Mouse (Mus musculus): ENCODE data around the gene Derl3. TPM values are rescaled to one million over a fixed set of nuclear protein-coding genes. Genes with fewer than 3 reads are reported as not detected.

The Derl3 gene
- total and polyA plus RNA-seq, 3 experiments: 0.22 TPM; not detected in 2

DNA sequence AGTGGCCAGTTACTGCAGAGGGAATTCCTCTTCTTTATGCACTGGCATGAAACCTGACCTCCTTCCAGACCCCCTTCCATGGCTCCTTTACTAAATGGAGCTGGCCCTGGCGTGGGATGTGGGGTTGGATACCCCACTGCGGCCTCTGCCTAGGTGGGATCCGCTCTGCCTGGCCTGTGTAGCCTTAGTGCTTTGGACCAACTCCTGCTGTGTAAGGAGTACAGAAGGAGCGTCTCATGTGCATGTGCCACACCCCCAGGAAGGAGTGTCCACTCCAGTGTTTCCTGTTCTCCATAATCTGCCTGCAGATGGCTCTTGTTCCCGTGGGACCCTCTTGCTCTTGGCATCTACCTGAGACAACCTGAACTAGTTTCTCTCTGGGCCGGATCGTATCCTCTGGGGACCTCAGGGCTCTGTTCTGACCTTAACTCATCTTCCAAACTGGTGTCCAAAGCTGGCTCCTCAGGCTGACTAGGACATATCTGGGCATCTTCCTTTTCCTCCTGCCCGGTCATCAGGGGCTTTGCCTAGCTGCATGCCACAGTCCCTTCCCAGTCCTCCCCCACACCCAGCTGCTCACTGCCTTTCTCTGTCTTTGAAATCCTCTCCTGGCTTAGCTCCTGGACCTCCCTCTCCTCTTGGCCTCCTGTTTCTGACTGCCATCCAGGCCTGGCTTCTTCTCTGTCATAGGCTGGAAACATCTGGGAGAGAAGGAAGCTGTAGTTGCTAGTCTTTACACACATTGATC is 3.6 kb upstream of the Derl3 start:
- H3K27me3 ChIP-seq (ENCODE audit: insufficient read depth, low read length): peaks cover 25% of the 10 kb centered on the region
- TF ChIP-seq GATA2 (IDR thresholded peaks at IDR 0.05; ENCODE audit: borderline replicate concordance, low read depth, low read length): no peak
- TF ChIP-seq TAL1 (conservative IDR thresholded peaks at IDR 0.05; ENCODE audit: low read depth, low read length): no peak
- no peak for TF ChIP-seq CTCF (IDR thresholded peaks at IDR 0.05; ENCODE audit: low read depth, low read length)
- TF ChIP-seq GATA1 (IDR thresholded peaks at IDR 0.05; ENCODE audit: borderline replicate concordance, low read length): no peak
- no peak for TF ChIP-seq POLR2AphosphoS5 (IDR thresholded peaks at IDR 0.05; ENCODE audit: insufficient replicate concordance, low read depth, low read length)
- DNase-seq (ENCODE audit: low spot score): no peak
- ATAC-seq (ENCODE audit: extremely low read depth, insufficient number of reproducible peaks, low FRiP score, poor library complexity, severe bottlenecking): no peak
- peaks cover 20% of the 10 kb centered on the region for H3K36me3 ChIP-seq (replicated peaks)
- H3K4me1 ChIP-seq (ENCODE audit: insufficient read depth, low read depth, low read length): peaks cover 4% of the 10 kb centered on the region; the same call in 1 of the 2 replicates
- no peaks in the 10 kb centered on the region; the same call in none of the 2 replicates for H3K9me3 ChIP-seq (replicated peaks)
- no peak overlapping the region for H3K4me3 ChIP-seq (ENCODE audit: low read depth, low read length)

DNA sequence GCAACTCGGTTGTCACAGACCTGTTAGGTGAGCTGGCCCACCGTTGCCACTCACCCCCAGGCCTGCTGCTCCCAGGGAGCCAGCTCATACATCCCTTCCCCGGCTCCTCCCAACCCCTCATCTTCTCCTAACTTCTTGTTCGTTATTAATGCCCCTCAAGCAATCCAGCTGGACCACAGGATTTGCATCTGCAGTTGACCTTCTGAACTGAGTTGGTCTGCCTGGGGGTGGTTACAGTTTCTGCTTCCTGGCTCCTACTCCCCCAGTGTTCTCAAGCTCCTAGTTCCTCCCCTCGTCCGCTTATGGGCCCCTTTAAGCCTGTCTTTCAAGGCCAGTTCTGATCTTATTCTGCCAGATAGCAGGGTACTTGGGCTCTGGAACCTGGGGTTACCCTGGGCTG is 1.4 kb downstream of the Derl3 start:
- TF ChIP-seq POLR2AphosphoS5 (IDR thresholded peaks at IDR 0.05; ENCODE audit: insufficient replicate concordance, low read depth, low read length) (no peak), TAL1 (conservative IDR thresholded peaks at IDR 0.05; ENCODE audit: low read depth, low read length) (no peak), GATA1 (IDR thresholded peaks at IDR 0.05; ENCODE audit: borderline replicate concordance, low read length) (no peak), GATA2 (IDR thresholded peaks at IDR 0.05; ENCODE audit: borderline replicate concordance, low read depth, low read length) (no peak), CTCF (IDR thresholded peaks at IDR 0.05; ENCODE audit: low read depth, low read length) (no peak)
- H3K27me3 ChIP-seq (ENCODE audit: insufficient read depth, low read length): no peaks in the 10 kb centered on the region
- ATAC-seq (ENCODE audit: extremely low read depth, insufficient number of reproducible peaks, low FRiP score, poor library complexity, severe bottlenecking) (no peak), DNase-seq (ENCODE audit: low spot score) (no peak)
- peaks cover 70% of the 10 kb centered on the region for H3K36me3 ChIP-seq (replicated peaks)
- peaks cover 9% of the 10 kb centered on the region for H3K4me1 ChIP-seq (ENCODE audit: insufficient read depth, low read depth, low read length)
- H3K9me3 ChIP-seq (replicated peaks): no peaks in the 10 kb centered on the region; the same call in none of the 2 replicates
- no peak overlapping the region for H3K4me3 ChIP-seq (ENCODE audit: low read depth, low read length)

GRCm38 (mm10) chr10:75895730-75896129 is 2.5 kb downstream of the Derl3 start:
- Histone ChIP-seq H3K27me3 (ENCODE audit: insufficient read depth, low read length) (no peaks in the 10 kb centered on the region), H3K9me3 (replicated peaks) (no peaks in the 10 kb centered on the region; the same call in none of the 2 replicates), H3K4me3 (ENCODE audit: low read depth, low read length) (no peak overlapping the region), H3K4me1 (ENCODE audit: insufficient read depth, low read depth, low read length) (peaks cover 9% of the 10 kb centered on the region), H3K36me3 (replicated peaks) (peaks cover 80% of the 10 kb centered on the region)
- DNase-seq (ENCODE audit: low spot score) (no peak), ATAC-seq (ENCODE audit: extremely low read depth, insufficient number of reproducible peaks, low FRiP score, poor library complexity, severe bottlenecking) (no peak)
- TF ChIP-seq GATA2 (IDR thresholded peaks at IDR 0.05; ENCODE audit: borderline replicate concordance, low read depth, low read length) (no peak), TAL1 (conservative IDR thresholded peaks at IDR 0.05; ENCODE audit: low read depth, low read length) (no peak), POLR2AphosphoS5 (IDR thresholded peaks at IDR 0.05; ENCODE audit: insufficient replicate concordance, low read depth, low read length) (no peak), CTCF (IDR thresholded peaks at IDR 0.05; ENCODE audit: low read depth, low read length) (no peak), GATA1 (IDR thresholded peaks at IDR 0.05; ENCODE audit: borderline replicate concordance, low read length) (no peak)

GRCm38 (mm10) chr10:75896208-75896607 is 3.0 kb downstream of the Derl3 start:
- no peaks in the 10 kb centered on the region for H3K27me3 ChIP-seq (ENCODE audit: insufficient read depth, low read length)
- TF ChIP-seq GATA2 (IDR thresholded peaks at IDR 0.05; ENCODE audit: borderline replicate concordance, low read depth, low read length) (no peak), CTCF (IDR thresholded peaks at IDR 0.05; ENCODE audit: low read depth, low read length) (no peak), GATA1 (IDR thresholded peaks at IDR 0.05; ENCODE audit: borderline replicate concordance, low read length) (no peak), TAL1 (conservative IDR thresholded peaks at IDR 0.05; ENCODE audit: low read depth, low read length) (no peak), POLR2AphosphoS5 (IDR thresholded peaks at IDR 0.05; ENCODE audit: insufficient replicate concordance, low read depth, low read length) (no peak)
- H3K4me3 ChIP-seq (ENCODE audit: low read depth, low read length): no peak overlapping the region
- no peaks in the 10 kb centered on the region; the same call in none of the 2 replicates for H3K9me3 ChIP-seq (replicated peaks)
- ATAC-seq (ENCODE audit: extremely low read depth, insufficient number of reproducible peaks, low FRiP score, poor library complexity, severe bottlenecking): no peak
- DNase-seq (ENCODE audit: low spot score): no peak
- peaks cover 85% of the 10 kb centered on the region for H3K36me3 ChIP-seq (replicated peaks)
- H3K4me1 ChIP-seq (ENCODE audit: insufficient read depth, low read depth, low read length): peaks cover 9% of the 10 kb centered on the region

DNA sequence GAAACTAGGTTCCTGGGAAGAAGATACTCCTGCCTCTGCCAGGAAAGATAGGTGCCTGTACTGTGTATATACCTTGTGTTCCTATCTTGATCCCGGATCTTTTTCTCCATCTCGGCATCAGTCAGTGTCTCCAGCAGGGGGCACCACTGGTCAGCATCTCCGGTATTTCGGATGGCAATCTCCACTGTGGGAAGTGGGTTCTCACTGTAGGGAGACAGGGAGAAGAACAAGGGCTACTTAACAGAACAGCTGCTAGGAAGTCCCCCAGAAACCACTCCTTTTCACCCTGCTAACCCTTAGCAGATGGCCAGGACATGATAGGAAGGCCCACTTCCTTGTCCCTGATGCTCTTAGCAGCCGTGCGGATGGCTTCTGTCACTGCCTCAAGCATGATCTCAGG is 4.2 kb downstream of the Derl3 start:
- TF ChIP-seq GATA1 (IDR thresholded peaks at IDR 0.05; ENCODE audit: borderline replicate concordance, low read length): no peak
- peak; percentile 70 for TF ChIP-seq CTCF (IDR thresholded peaks at IDR 0.05; ENCODE audit: low read depth, low read length)
- TF ChIP-seq TAL1 (conservative IDR thresholded peaks at IDR 0.05; ENCODE audit: low read depth, low read length): no peak
- H3K9me3 ChIP-seq (replicated peaks): no peaks in the 10 kb centered on the region; the same call in none of the 2 replicates
- H3K36me3 ChIP-seq (replicated peaks): peaks cover 96% of the 10 kb centered on the region
- no peak overlapping the region for H3K4me3 ChIP-seq (ENCODE audit: low read depth, low read length)
- no peaks in the 10 kb centered on the region for H3K27me3 ChIP-seq (ENCODE audit: insufficient read depth, low read length)
- peaks cover 9% of the 10 kb centered on the region for H3K4me1 ChIP-seq (ENCODE audit: insufficient read depth, low read depth, low read length)
- DNase-seq (ENCODE audit: low spot score) (no peak), ATAC-seq (ENCODE audit: extremely low read depth, insufficient number of reproducible peaks, low FRiP score, poor library complexity, severe bottlenecking) (no peak)

GRCm38 (mm10) chr10:75898039-75898564 is 4.9 kb downstream of the Derl3 start:
- H3K9me3 ChIP-seq (replicated peaks): no peaks in the 10 kb centered on the region; the same call in none of the 2 replicates
- H3K27me3 ChIP-seq (ENCODE audit: insufficient read depth, low read length): no peaks in the 10 kb centered on the region
- peaks cover 99% of the 10 kb centered on the region for H3K36me3 ChIP-seq (replicated peaks)
- H3K4me3 ChIP-seq (ENCODE audit: low read depth, low read length): no peak overlapping the region
- TF ChIP-seq GATA1 (IDR thresholded peaks at IDR 0.05; ENCODE audit: borderline replicate concordance, low read length) (no peak), POLR2AphosphoS5 (IDR thresholded peaks at IDR 0.05; ENCODE audit: insufficient replicate concordance, low read depth, low read length) (no peak)
- no peak for DNase-seq (ENCODE audit: low spot score)
- peaks cover 9% of the 10 kb centered on the region for H3K4me1 ChIP-seq (ENCODE audit: insufficient read depth, low read depth, low read length)
- ATAC-seq (ENCODE audit: extremely low read depth, insufficient number of reproducible peaks, low FRiP score, poor library complexity, severe bottlenecking): no peak
